Mouse (Mus musculus) Patski (cell line): ENCODE results near the gene Camta1. TPM values are rescaled to one million over a fixed set of nuclear protein-coding genes. Genes with fewer than 3 reads are reported as not detected.

ENCODE experiments used
- ATAC-seq: fragments of 100-300 bp; one replicate; pipeline ENCODE4 v1.8.0; 2021
- CTCF ChIA-PET: fragments of 350-600 bp; sonication (Branson Sonifier 250); formaldehyde crosslinking; loops from one replicate; lab custom pipeline; 2022; ENCODE audit warnings: inconsistent platforms; lab: Charles Lee
- POLR2A ChIA-PET: fragments of 350-600 bp; sonication (Branson Sonifier 250); formaldehyde crosslinking; loops from one replicate; lab custom pipeline; 2022; ENCODE audit warnings: antibody characterized with exemption, inconsistent platforms; lab: Charles Lee
- DNase-seq: peaks from one replicate; pipeline ENCODE4 v3.0.0-alpha.2; 2011; ENCODE audit warnings: low read depth, low spot score
- H3K27me3 ChIP-seq: fragments of 371-371 bp; one replicate; pipeline ENCODE4 v1.5.1; 2021
- CTCF ChIP-seq: fragments of 100-300 bp; IDR thresholded peaks from one replicate; pipeline ENCODE4 v1.5.1; 2021
- in situ Hi-C: fragments of 300-500 bp; cut with MboI; formaldehyde crosslinking; loops from 3 replicates; pipeline ENCODE4 v1.11.1; 2018; ENCODE audit warnings: low pct_unique_long_range_greater_than_20kb, mixed read lengths
- polyA plus RNA-seq: library from polyadenylated mRNA; unstranded; gene quantifications from one replicate; pipeline ENCODE4 v1.2.3, GENCODE M21; 2021

Camta1 gene
- polyA plus RNA-seq, 1 experiment from 2014 or later = 28.0 TPM

DNA sequence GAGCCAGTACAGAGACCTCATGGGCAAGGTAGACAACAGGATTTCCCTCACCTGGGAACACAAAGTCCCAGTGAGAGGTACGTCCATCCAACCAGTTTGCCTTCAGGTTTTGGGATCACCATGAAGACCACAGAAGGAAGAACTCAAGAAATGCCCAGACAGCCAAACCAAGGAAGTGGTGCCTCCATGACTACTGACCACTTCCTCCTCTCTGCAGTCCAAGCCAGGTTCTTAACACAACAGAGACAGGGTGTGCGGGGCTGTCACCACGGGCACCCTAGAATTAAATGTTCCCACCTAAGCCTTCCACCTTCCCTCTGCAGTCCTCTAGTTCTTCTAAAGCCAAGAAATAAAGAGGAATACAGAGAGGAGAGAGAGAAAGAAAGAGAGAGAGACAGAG lies 33.8 kb downstream of the Camta1 start:
- TF ChIP-seq CTCF = no peak
- in situ Hi-C loops = no loop called here
- POLR2A ChIA-PET = no interaction called here
- no peaks in the 10 kb centered on the region for H3K27me3 ChIP-seq
- no peak for DNase-seq
- ATAC-seq = no peak
- CTCF ChIA-PET = interaction anchor here (0.9 kb wide), 1 partner anchor 10 kb away, joined by 3 read pairs; no protein-coding TSS in a partner anchor

- TF ChIP-seq CTCF = no peak
- in situ Hi-C loops = no loop called here
- DNase-seq (no peak), ATAC-seq (no peak)
- ChIA-PET POLR2A (interaction anchor here (0.6 kb wide), 1 partner anchor 26 kb away, joined by 5 read pairs; no protein-coding TSS in a partner anchor), CTCF (interaction anchor here (0.9 kb wide), 1 partner anchor 11 kb away, joined by 3 read pairs; no protein-coding TSS in a partner anchor)
- H3K27me3 ChIP-seq = no peaks in the 10 kb centered on the region
Observed at GRCm38 (mm10) chr4:151827356-151827755, 34.3 kb downstream of the Camta1 start.

GRCm38 (mm10) chr4:151823963-151824362 lies 37.7 kb downstream of the Camta1 start:
- DNase-seq = no peak
- no peak for ATAC-seq
- ChIA-PET CTCF (interaction anchor here (0.6 to 0.8 kb wide), 2 partner anchors 27 to 29 kb away, joined by 3 read pairs; no protein-coding TSS in a partner anchor), POLR2A (no interaction called here)
- H3K27me3 ChIP-seq = no peaks in the 10 kb centered on the region
- no peak for TF ChIP-seq CTCF
- in situ Hi-C loops = no loop called here

DNA sequence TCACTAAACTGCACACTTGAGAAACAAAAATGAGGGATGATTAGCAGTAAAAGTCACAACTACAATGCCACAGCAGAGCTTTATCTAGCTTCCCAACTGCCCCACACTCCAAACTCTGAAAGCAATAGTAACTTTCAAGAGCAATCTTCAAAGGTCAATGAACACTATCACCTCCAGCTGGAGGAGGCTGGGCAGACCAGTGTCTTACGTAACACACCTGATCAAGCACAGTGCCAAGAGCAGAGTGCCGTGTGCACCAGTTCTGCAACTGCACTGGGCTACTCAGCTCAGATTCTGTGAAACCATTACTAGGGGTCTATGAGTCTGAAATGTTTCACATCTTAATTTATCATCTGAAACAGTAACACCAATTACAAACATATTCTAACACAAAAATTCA lies 38.7 kb downstream of the Camta1 start:
- H3K27me3 ChIP-seq = no peaks in the 10 kb centered on the region
- ChIA-PET POLR2A (no interaction called here), CTCF (interaction anchor here (0.6 to 1.6 kb wide), 3 partner anchors 14 to 29 kb away, joined by 3 read pairs; no protein-coding TSS in a partner anchor)
- in situ Hi-C loops = no loop called here
- TF ChIP-seq CTCF = no peak
- ATAC-seq (no peak), DNase-seq (no peak)

DNA sequence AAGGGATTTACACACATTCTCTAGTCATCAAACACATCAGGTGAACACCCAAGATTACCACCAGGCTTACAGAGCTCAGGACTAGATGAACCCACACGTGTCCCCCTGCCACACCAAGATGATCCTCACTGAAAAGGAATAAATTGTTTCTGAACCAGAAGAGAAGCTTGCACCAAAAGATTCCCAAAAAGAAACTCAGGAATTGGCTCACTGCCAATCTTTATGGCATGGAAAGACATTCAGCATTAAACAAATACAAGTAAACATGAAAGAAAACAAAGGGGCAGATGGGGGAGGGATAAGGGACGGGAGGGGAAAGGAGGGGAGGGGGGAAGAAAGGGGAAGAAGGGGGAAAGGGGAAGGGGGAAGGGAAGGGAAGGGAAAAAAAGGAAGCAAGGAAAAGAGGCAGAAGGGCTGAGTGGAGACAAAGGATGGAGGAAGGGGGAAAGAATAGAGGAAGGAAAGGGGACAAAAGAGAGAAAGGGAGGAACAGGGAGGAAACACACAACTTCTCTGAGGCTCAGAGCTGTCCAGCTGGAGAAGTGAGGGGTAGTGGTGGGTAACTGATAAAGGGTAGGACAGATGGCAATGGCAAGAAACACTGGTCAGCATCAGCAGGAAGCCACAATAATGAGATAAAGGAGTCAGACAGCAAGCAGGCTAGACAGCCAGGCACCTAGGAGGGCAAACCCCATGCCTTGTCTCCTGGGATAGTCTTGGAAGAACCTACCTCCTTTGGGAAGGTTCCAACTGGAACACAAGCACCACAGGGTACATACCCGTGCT lies 43.5 kb downstream of the Camta1 start:
- H3K27me3 ChIP-seq = no peaks in the 10 kb centered on the region
- TF ChIP-seq CTCF = no peak
- no peak for ATAC-seq
- CTCF ChIA-PET = no interaction called here
- in situ Hi-C loops = no loop called here
- DNase-seq = no peak
- POLR2A ChIA-PET = no interaction called here

GRCm38 (mm10) chr4:151813711-151814110 lies 48.0 kb downstream of the Camta1 start:
- POLR2A ChIA-PET = no interaction called here
- no peaks in the 10 kb centered on the region for H3K27me3 ChIP-seq
- CTCF ChIA-PET = no interaction called here
- in situ Hi-C loops = no loop called here
- ATAC-seq (no peak), DNase-seq (no peak)
- TF ChIP-seq CTCF = no peak

DNA sequence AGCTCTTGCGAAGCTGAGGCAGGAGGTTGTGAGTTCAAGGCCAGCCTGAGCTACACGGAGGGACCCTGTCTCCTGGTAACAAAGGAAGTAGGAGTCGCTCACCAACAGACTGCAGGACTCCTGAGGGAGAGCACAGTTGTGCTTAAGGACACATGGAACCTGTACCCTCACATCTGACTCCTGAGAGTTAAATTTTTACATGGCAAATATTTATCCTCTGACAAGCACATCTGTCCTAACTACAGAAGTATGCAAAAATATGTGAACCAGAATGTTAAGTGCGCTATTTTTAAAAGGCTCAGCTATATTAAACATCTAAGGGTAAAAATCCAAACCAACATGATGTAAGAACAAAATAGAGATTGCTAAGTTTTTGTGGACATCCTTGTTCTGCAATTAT lies 56.0 kb downstream of the Camta1 start:
- ATAC-seq (no peak), DNase-seq (no peak)
- POLR2A ChIA-PET = no interaction called here
- in situ Hi-C loops = no loop called here
- CTCF ChIA-PET = interaction anchor here (1.3 kb wide), 1 partner anchor 46 kb away, joined by 3 read pairs; no protein-coding TSS in a partner anchor
- no peak for TF ChIP-seq CTCF
- no peaks in the 10 kb centered on the region for H3K27me3 ChIP-seq

- DNase-seq (no peak), ATAC-seq (no peak)
- ChIA-PET POLR2A (no interaction called here), CTCF (interaction anchor here (1.0 kb wide), 1 partner anchor 177 kb away, joined by 3 read pairs; no protein-coding TSS in a partner anchor)
- no peak for TF ChIP-seq CTCF
- no peaks in the 10 kb centered on the region for H3K27me3 ChIP-seq
- in situ Hi-C loops = no loop called here
Observed at GRCm38 (mm10) chr4:151805046-151805445, 56.6 kb downstream of the Camta1 start.

- ChIA-PET POLR2A (no interaction called here), CTCF (interaction anchor here (1.0 kb wide), 1 partner anchor 176 kb away, joined by 3 read pairs; no protein-coding TSS in a partner anchor)
- no peaks in the 10 kb centered on the region for H3K27me3 ChIP-seq
- no peak for TF ChIP-seq CTCF
- in situ Hi-C loops = no loop called here
- no peak for DNase-seq
- no peak for ATAC-seq
Observed at GRCm38 (mm10) chr4:151804208-151804607, 57.5 kb downstream of the Camta1 start.

- peak; percentile 90 for ATAC-seq
- ChIA-PET POLR2A (interaction anchor here (0.7 to 0.8 kb wide), 2 partner anchors 27 to 51 kb away, joined by 3 read pairs; no protein-coding TSS in a partner anchor), CTCF (interaction anchor here (0.6 to 3.3 kb wide), 4 partner anchors 8 to 53 kb away, joined by 3 to 14 read pairs (median 4); no protein-coding TSS in a partner anchor)
- in situ Hi-C loops = no loop called here
- TF ChIP-seq CTCF = no peak
- peak; percentile 75 for DNase-seq
- H3K27me3 ChIP-seq = no peaks in the 10 kb centered on the region
Observed at GRCm38 (mm10) chr4:151798630-151799029, 63.0 kb downstream of the Camta1 start.

DNA sequence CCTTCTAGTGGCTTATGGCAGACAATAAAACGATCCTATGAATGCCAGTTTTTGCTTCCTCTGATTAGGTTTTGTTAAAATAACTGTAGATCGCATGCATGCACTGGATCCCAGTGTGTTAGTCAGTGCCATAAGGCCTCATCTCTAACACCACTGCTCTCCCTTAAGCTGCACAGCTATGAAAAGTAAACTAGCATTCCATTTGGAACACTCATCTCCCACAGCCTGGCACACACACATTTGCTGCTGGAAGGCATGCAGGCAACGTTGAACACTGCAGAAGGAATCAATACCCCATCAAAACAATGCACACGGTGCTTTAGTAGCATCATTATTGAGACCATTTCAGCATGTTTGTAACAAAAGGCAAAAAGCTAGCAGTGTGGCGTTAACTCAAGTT lies 68.0 kb downstream of the Camta1 start:
- ATAC-seq (peak; percentile 82), DNase-seq (no peak)
- ChIA-PET CTCF (interaction anchor here (1.2 to 3.0 kb wide), 2 partner anchors 58 to 163 kb away, joined by 3 to 10 read pairs; no protein-coding TSS in a partner anchor), POLR2A (interaction anchor here (0.6 to 1.3 kb wide), 2 partner anchors 10 to 49 kb away, joined by 3 to 6 read pairs; no protein-coding TSS in a partner anchor)
- no peak for TF ChIP-seq CTCF
- no peaks in the 10 kb centered on the region for H3K27me3 ChIP-seq
- in situ Hi-C loops = no loop called here
